Mouse (Mus musculus) frontal cortex, postnatal 10 days (tissue): ENCODE data around the gene Foxn3.

Experiments used
- DNase-seq, 2 experiments: peaks; one replicate each; pipeline ENCODE4 v3.0.0; 2022; ENCODE audit warnings: low spot score in 2 of 2, mixed read lengths in 1 of 2

Gene Foxn3

GRCm38 (mm10) chr12:99562073-99562866 is 1.1 kb downstream of the Foxn3 start:
- DNase-seq: peak in 1 of 2 experiments; percentile 42

GRCm38 (mm10) chr12:99561333-99561766 is 2.0 kb downstream of the Foxn3 start:
- DNase-seq: no peak

GRCm38 (mm10) chr12:99560701-99561332 is 2.6 kb downstream of the Foxn3 start:
- no peak for DNase-seq

- no peak for DNase-seq
Measured at GRCm38 (mm10) chr12:99559483-99559882, 3.9 kb downstream of the Foxn3 start.

- DNase-seq: no peak
Measured at GRCm38 (mm10) chr12:99558476-99558875, 4.9 kb downstream of the Foxn3 start.

- DNase-seq: no peak
Measured at GRCm38 (mm10) chr12:99557498-99557897, 5.9 kb downstream of the Foxn3 start.

- no peak for DNase-seq
Measured at GRCm38 (mm10) chr12:99550629-99551028, 12.8 kb downstream of the Foxn3 start.

GRCm38 (mm10) chr12:99549811-99550210 is 13.6 kb downstream of the Foxn3 start:
- DNase-seq: no peak

- DNase-seq: no peak
Measured at GRCm38 (mm10) chr12:99548419-99548818, 15.0 kb downstream of the Foxn3 start.

GRCm38 (mm10) chr12:99547295-99547694 is 16.1 kb downstream of the Foxn3 start:
- no peak for DNase-seq

- no peak for DNase-seq
Measured at GRCm38 (mm10) chr12:99545270-99545770, 18.1 kb downstream of the Foxn3 start.

GRCm38 (mm10) chr12:99544262-99545128 is 18.9 kb downstream of the Foxn3 start:
- no peak for DNase-seq

- DNase-seq: no peak
Measured at GRCm38 (mm10) chr12:99543421-99544195, 19.8 kb downstream of the Foxn3 start.

- no peak for DNase-seq
Measured at GRCm38 (mm10) chr12:99540201-99540600, 23.2 kb downstream of the Foxn3 start.

GRCm38 (mm10) chr12:99537316-99537715 is 26.1 kb downstream of the Foxn3 start:
- DNase-seq: no peak

GRCm38 (mm10) chr12:99536426-99536825 is 27.0 kb downstream of the Foxn3 start:
- DNase-seq: no peak

GRCm38 (mm10) chr12:99532342-99532741 is 31.0 kb downstream of the Foxn3 start:
- no peak for DNase-seq

GRCm38 (mm10) chr12:99529687-99530411 is 33.5 kb downstream of the Foxn3 start:
- no peak for DNase-seq

- no peak for DNase-seq
Measured at GRCm38 (mm10) chr12:99528958-99529357, 34.4 kb downstream of the Foxn3 start.

GRCm38 (mm10) chr12:99527452-99527851 is 35.9 kb downstream of the Foxn3 start:
- DNase-seq: no peak
